15 mouse cellular contexts compared by ENCODE assay signal in the genomic region with DNA sequence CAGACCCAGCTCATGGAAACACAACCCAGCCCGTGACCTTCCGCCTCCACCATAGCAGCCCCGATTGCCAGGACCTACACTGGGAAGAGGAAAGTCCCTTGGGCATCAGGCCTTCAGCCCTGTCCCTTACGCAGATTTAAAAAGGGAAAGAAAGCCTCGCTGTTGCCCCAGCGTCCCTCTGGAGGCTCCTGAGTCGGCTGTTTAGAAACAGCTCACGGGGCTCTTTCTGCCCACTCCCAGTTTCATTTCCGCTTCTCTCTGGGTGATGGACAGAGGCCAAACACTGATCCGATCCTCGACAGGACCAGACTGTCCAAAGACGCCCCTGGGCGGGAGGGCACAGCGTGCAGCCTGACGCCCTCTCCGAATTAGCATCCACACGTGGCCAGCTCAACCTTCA.
DNase-seq lines count a peak whose midpoint lies in the region; ATAC-seq and TF ChIP-seq lines count a peak whose summit lies in the region.
"Had no signal": no experiment of that assay in that cellular context is flagged by ENCODE, and none has a peak within 500 bp of the region (broad histone marks: within the 10 kb centered on the region; RNA-seq: fewer than 3 reads in every experiment).

No protein-coding gene starts in this region.

- 84% methylated on average over 17 of the region's 17 CpGs for WGBS in lung, embryonic 14.5 days
- 78% methylated on average over 17 of the region's 17 CpGs for WGBS in lung, adult 2 months

- no peak for TF ChIP-seq CTCF in lung, embryonic 14.5 days (IDR thresholded peaks at IDR 0.05; ENCODE audit: low read depth)
- no peak for TF ChIP-seq CTCF in lung, adult 2 months (IDR thresholded peaks at IDR 0.05; ENCODE audit: insufficient read depth, low read length)

- peak; percentile 44 for DNase-seq in heart, adult 8-10 months (ENCODE audit: low spot score)
- DNase-seq in heart, postnatal 25 days (ENCODE audit: low spot score) = no peak
- DNase-seq in lung, embryonic 14.5 days = peak; percentile 17
- DNase-seq in lung, adult 2 months = no peak
- DNase-seq in brain, adult 2 months (ENCODE audit: low read depth, low spot score) = peak; percentile 35
- DNase-seq in monocyte, adult 2 months (ENCODE audit: low read depth in 1 of 2, low spot score in 2 of 2) = peak; percentile 66 to 77
- DNase-seq in kidney, postnatal 4 days = no peak
- DNase-seq: gastrocnemius, postnatal 14 days; kidney, postnatal 36 days; retina, postnatal 1 day had no signal

- H3K27me3 ChIP-seq in lung, embryonic 14.5 days (ENCODE audit: insufficient read depth, low read length) = no peaks in the 10 kb centered on the region
- H3K27me3 ChIP-seq: embryonic facial prominence, embryonic 12.5 days; midbrain, embryonic 13.5 days; neural tube, embryonic 12.5 days had no signal

- H3K9ac ChIP-seq in lung, embryonic 14.5 days = no peak overlapping the region
- H3K9ac ChIP-seq: embryonic facial prominence, embryonic 12.5 days; midbrain, embryonic 13.5 days; neural tube, embryonic 12.5 days had no signal

- TF ChIP-seq POLR2A in lung, adult 2 months (IDR thresholded peaks at IDR 0.05; ENCODE audit: borderline replicate concordance, extremely low read depth, low read depth, low read length) = no peak

- no peak overlapping the region for H3K4me2 ChIP-seq in lung, embryonic 14.5 days
- H3K4me2 ChIP-seq: embryonic facial prominence, embryonic 12.5 days; liver, embryonic 11.5 days; midbrain, embryonic 13.5 days; neural tube, embryonic 12.5 days had no signal

- intact Hi-C loops in heart, postnatal 25 days (cut with DNase I) = no loop called here

- H3K36me3 ChIP-seq in lung, embryonic 14.5 days (ENCODE audit: insufficient read depth) = peaks cover 71% of the 10 kb centered on the region

- ATAC-seq in lung, embryonic 14.5 days (ENCODE audit: insufficient read depth) = no peak
- ATAC-seq in frontal cortex, adult (ENCODE audit: low TSS enrichment) = no peak
- ATAC-seq: midbrain, embryonic 13.5 days had no signal

- no peak overlapping the region for H3K4me3 ChIP-seq in lung, embryonic 14.5 days (ENCODE audit: low read depth, low read length)
- no peak overlapping the region for H3K4me3 ChIP-seq in lung, adult 2 months (replicated peaks; ENCODE audit: extremely low read depth, low read depth, low read length)
- H3K4me3 ChIP-seq: embryonic facial prominence, embryonic 12.5 days; midbrain, embryonic 13.5 days; neural tube, embryonic 12.5 days had no signal

- no peaks in the 10 kb centered on the region for H3K4me1 ChIP-seq in lung, embryonic 14.5 days (ENCODE audit: insufficient read depth)
- no peaks in the 10 kb centered on the region for H3K4me1 ChIP-seq in lung, adult 2 months (ENCODE audit: control insufficient read depth, insufficient read depth, low read length)
- H3K4me1 ChIP-seq: embryonic facial prominence, embryonic 12.5 days; midbrain, embryonic 13.5 days; neural tube, embryonic 12.5 days had no signal

- H3K9me3 ChIP-seq in lung, embryonic 14.5 days (ENCODE audit: low read depth, low read length) = no peaks in the 10 kb centered on the region
- H3K9me3 ChIP-seq: embryonic facial prominence, embryonic 12.5 days; midbrain, embryonic 13.5 days; neural tube, embryonic 12.5 days had no signal

- no peak overlapping the region for H3K27ac ChIP-seq in lung, embryonic 14.5 days (ENCODE audit: low read depth)
- H3K27ac ChIP-seq: embryonic facial prominence, embryonic 12.5 days; midbrain, embryonic 13.5 days; neural tube, embryonic 12.5 days had no signal

Comparison
In these comparisons a context has a peak if more than half of its experiments do, and no peak if none do; other contexts are left out.
1. DNase-seq: peak in heart, adult 8-10 months (single experiment), lung, embryonic 14.5 days (single experiment), brain, adult 2 months (single experiment) and monocyte, adult 2 months (2 of 2); none in heart, postnatal 25 days (single experiment), lung, adult 2 months (single experiment) and kidney, postnatal 4 days (0 of 2).